Mouse (Mus musculus) liver, postnatal 0 days (tissue): Measurements from ENCODE around the gene Tubgcp5.

ENCODE experiments used
- CTCF ChIP-seq: sonication (generic); IDR thresholded peaks from 2 replicates; pipeline ENCODE4 v1.5.1; 2016; ENCODE audit warnings: antibody characterized with exemption, low read depth
- EP300 ChIP-seq: IDR thresholded peaks from 2 replicates; pipeline ENCODE4 v1.6.1; 2016; ENCODE audit warnings: antibody characterized with exemption, low read depth, mild to moderate bottlenecking

- TF ChIP-seq CTCF, result no peak
- TF ChIP-seq EP300, result no peak
Measured at GRCm38 (mm10) chr7:55880882-55881281, 86.9 kb downstream of the Tubgcp5 start.
